ENCODE assay signal across 8 mouse cellular contexts in the genomic region with DNA sequence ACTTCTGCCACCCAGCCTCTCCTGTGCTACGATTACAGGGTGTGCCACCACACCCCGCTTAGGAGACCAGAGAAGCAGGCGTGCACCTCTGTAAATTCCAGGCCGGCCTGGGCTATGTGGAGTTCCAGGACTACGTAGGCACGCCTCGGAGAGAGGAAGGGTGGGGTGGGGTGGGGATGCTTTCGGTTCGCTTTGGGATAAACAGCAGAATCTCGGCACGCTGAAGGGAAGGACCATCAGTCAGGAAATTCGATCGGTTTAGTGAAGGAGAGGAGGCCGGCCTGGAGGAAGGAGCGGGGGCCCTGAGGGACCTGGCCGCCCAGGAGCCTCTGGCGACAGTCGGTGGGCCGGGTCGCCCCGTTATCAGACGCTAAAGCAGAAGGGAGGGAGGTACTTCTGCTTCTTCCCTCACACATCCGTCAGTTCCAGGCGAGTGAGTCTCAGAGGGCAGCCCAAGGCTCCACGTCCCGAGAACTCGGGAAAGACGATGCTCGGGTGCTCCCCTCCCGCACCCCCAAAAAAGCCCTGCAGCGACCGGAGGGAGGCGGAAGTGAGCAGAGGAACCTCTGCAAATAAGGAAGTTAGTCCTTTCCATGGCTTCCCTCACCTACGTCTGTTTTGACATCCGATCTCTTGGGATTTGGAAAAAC. TPM values are rescaled to one million over a fixed set of nuclear protein-coding genes. Genes with fewer than 3 reads are reported as not detected.
DNase-seq lines count a peak whose midpoint lies in the region; ATAC-seq lines count a peak whose summit lies in the region.

No protein-coding gene starts in this region.

- H3K27me3 ChIP-seq in forebrain, embryonic 11.5 days (ENCODE audit: control insufficient read depth, insufficient read depth, low read length): no peaks in the 10 kb centered on the region
- H3K27me3 ChIP-seq in heart, embryonic 16.5 days (ENCODE audit: control insufficient read depth, insufficient read depth, low read length): no peaks in the 10 kb centered on the region
- no peaks in the 10 kb centered on the region for H3K27me3 ChIP-seq in liver, embryonic 15.5 days
- no peaks in the 10 kb centered on the region for H3K27me3 ChIP-seq in neural tube, embryonic 12.5 days (replicated peaks)

- peak overlapping the region; percentile 55 for H3K4me3 ChIP-seq in forebrain, embryonic 11.5 days (ENCODE audit: low read depth, low read length)
- peak overlapping the region; percentile 81 for H3K4me3 ChIP-seq in heart, embryonic 16.5 days (ENCODE audit: low read length)
- peak overlapping the region; percentile 74 for H3K4me3 ChIP-seq in liver, embryonic 15.5 days (replicated peaks)
- H3K4me3 ChIP-seq in neural tube, embryonic 12.5 days: peak overlapping the region; percentile 62

- peak; percentile 74 to 80 for DNase-seq in CD8-positive naive resting alpha-beta T cell, adult 2 months (ENCODE audit: low read depth in 2 of 2, low spot score in 2 of 2)
- DNase-seq in c-Kit-positive CD71-negative TER-119-negative erythroid progenitor cells, embryonic 14.5 days (ENCODE audit: low read depth): peak; percentile 79
- DNase-seq in forebrain, embryonic 11.5 days (ENCODE audit: low spot score): peak; percentile 87
- peak; percentile 86 to 92 for DNase-seq in kidney, postnatal 4 days
- DNase-seq in telencephalon, adult 2 months (ENCODE audit: low read depth, low spot score): peak; percentile 34

- H3K9me3 ChIP-seq in forebrain, embryonic 11.5 days (ENCODE audit: control insufficient read depth, low read length): no peaks in the 10 kb centered on the region
- no peaks in the 10 kb centered on the region for H3K9me3 ChIP-seq in heart, embryonic 16.5 days (replicated peaks; ENCODE audit: control insufficient read depth, low read length)
- H3K9me3 ChIP-seq in liver, embryonic 15.5 days (replicated peaks): no peaks in the 10 kb centered on the region
- H3K9me3 ChIP-seq in neural tube, embryonic 12.5 days: no peaks in the 10 kb centered on the region

- under 1% methylated on average over 35 of the region's 35 CpGs for WGBS in forebrain, embryonic 11.5 days
- under 1% methylated on average over 35 of the region's 35 CpGs for WGBS in heart, embryonic 16.5 days
- WGBS in liver, embryonic 15.5 days (ENCODE audit: insufficient replicate concordance): 1% methylated on average over 35 of the region's 35 CpGs
- under 1% methylated on average over 35 of the region's 35 CpGs for WGBS in neural tube, embryonic 12.5 days

- H3K27ac ChIP-seq in forebrain, embryonic 11.5 days (ENCODE audit: low read depth, low read length): peak overlapping the region; percentile 79
- H3K27ac ChIP-seq in heart, embryonic 16.5 days (ENCODE audit: low read length): peak overlapping the region; percentile 97
- H3K27ac ChIP-seq in liver, embryonic 15.5 days (replicated peaks): peak overlapping the region; percentile 97
- H3K27ac ChIP-seq in neural tube, embryonic 12.5 days: peak overlapping the region; percentile 63

- ATAC-seq in forebrain, embryonic 11.5 days (replicated peaks; ENCODE audit: low FRiP score): peak; percentile 82
- peak; percentile 76 for ATAC-seq in heart, embryonic 16.5 days (replicated peaks; ENCODE audit: extremely low read depth, insufficient read depth, low FRiP score)
- ATAC-seq in liver, embryonic 15.5 days (ENCODE audit: insufficient read depth): peak; percentile 90
- ATAC-seq in neural tube, embryonic 12.5 days (ENCODE audit: low FRiP score, low read depth): peak; percentile 87

- peak overlapping the region; percentile 80 for H3K9ac ChIP-seq in forebrain, embryonic 11.5 days (ENCODE audit: low read length)
- H3K9ac ChIP-seq in heart, embryonic 16.5 days (ENCODE audit: low read length): peak overlapping the region; percentile 91
- peak overlapping the region; percentile 79 for H3K9ac ChIP-seq in liver, embryonic 15.5 days
- H3K9ac ChIP-seq in neural tube, embryonic 12.5 days: peak overlapping the region; percentile 69

- 0 out of 2 replicates have a peak, but pooled peaks cover 2% of the 10 kb centered on the region for H3K4me1 ChIP-seq in forebrain, embryonic 11.5 days (replicated peaks; ENCODE audit: control insufficient read depth, insufficient read depth, low read length)
- peaks cover 4% of the 10 kb centered on the region for H3K4me1 ChIP-seq in heart, embryonic 16.5 days (ENCODE audit: control insufficient read depth, insufficient read depth, low read length)
- peaks cover 7% of the 10 kb centered on the region for H3K4me1 ChIP-seq in liver, embryonic 15.5 days (replicated peaks)
- no peaks in the 10 kb centered on the region for H3K4me1 ChIP-seq in neural tube, embryonic 12.5 days

- H3K36me3 ChIP-seq in forebrain, embryonic 11.5 days (ENCODE audit: control insufficient read depth, insufficient read depth, low read length): no peaks in the 10 kb centered on the region
- peaks cover 7% of the 10 kb centered on the region for H3K36me3 ChIP-seq in heart, embryonic 16.5 days (ENCODE audit: control insufficient read depth, insufficient read depth)
- peaks cover 7% of the 10 kb centered on the region for H3K36me3 ChIP-seq in liver, embryonic 15.5 days (replicated peaks)
- peaks cover 14% of the 10 kb centered on the region for H3K36me3 ChIP-seq in neural tube, embryonic 12.5 days

- peak overlapping the region; percentile 45 for H3K4me2 ChIP-seq in forebrain, embryonic 11.5 days (ENCODE audit: low read depth, low read length, severe bottlenecking)
- H3K4me2 ChIP-seq in heart, embryonic 16.5 days (ENCODE audit: low read depth, low read length): peak overlapping the region; percentile 74
- peak overlapping the region; percentile 74 for H3K4me2 ChIP-seq in liver, embryonic 15.5 days
- H3K4me2 ChIP-seq in neural tube, embryonic 12.5 days (replicated peaks): peak overlapping the region; percentile 66

RNA-seq across cellular contexts. Expression of a gene that starts 6.2 kb away (rescaled TPM):
- 502 and 601 TPM in 2 replicates for polyA plus RNA-seq in forebrain, embryonic 11.5 days (2014; fragmentation: Nextera tagmentation; extraction: Ambion mirVana)
- polyA plus RNA-seq in heart, embryonic 16.5 days (2015; fragmentation: Nextera tagmentation; extraction: Ambion mirVana): 433 and 454 TPM in 2 replicates
- polyA plus RNA-seq in liver, embryonic 15.5 days (2015; fragmentation: Nextera tagmentation; extraction: Ambion mirVana): 343 TPM in 2 replicates
- polyA plus RNA-seq in neural tube, embryonic 12.5 days (2016; fragmentation: Nextera tagmentation; extraction: Ambion mirVana): 543 and 554 TPM in 2 replicates

RNA-seq across cellular contexts. Expression of a gene that starts 30.6 kb away (rescaled TPM):
- 251 and 261 TPM in 2 replicates for polyA plus RNA-seq in forebrain, embryonic 11.5 days (2014; fragmentation: Nextera tagmentation; extraction: Ambion mirVana)
- 184 and 186 TPM in 2 replicates for polyA plus RNA-seq in heart, embryonic 16.5 days (2015; fragmentation: Nextera tagmentation; extraction: Ambion mirVana)
- 94.4 and 105 TPM in 2 replicates for polyA plus RNA-seq in liver, embryonic 15.5 days (2015; fragmentation: Nextera tagmentation; extraction: Ambion mirVana)
- polyA plus RNA-seq in neural tube, embryonic 12.5 days (2016; fragmentation: Nextera tagmentation; extraction: Ambion mirVana): 252 and 267 TPM in 2 replicates

RNA-seq across cellular contexts. Expression of a gene that starts 47.5 kb away (rescaled TPM):
- 35.7 and 38.1 TPM in 2 replicates for polyA plus RNA-seq in forebrain, embryonic 11.5 days (2014; fragmentation: Nextera tagmentation; extraction: Ambion mirVana)
- 27.9 and 29.3 TPM in 2 replicates for polyA plus RNA-seq in heart, embryonic 16.5 days (2015; fragmentation: Nextera tagmentation; extraction: Ambion mirVana)
- polyA plus RNA-seq in liver, embryonic 15.5 days (2015; fragmentation: Nextera tagmentation; extraction: Ambion mirVana): 20.7 and 20.8 TPM in 2 replicates
- 36.7 and 39.5 TPM in 2 replicates for polyA plus RNA-seq in neural tube, embryonic 12.5 days (2016; fragmentation: Nextera tagmentation; extraction: Ambion mirVana)

Comparison
In these comparisons a context has a peak if more than half of its experiments do, and no peak if none do; other contexts are left out.
1. Peak in every context shown above with its lines: DNase-seq, ATAC-seq, H3K4me3 ChIP-seq and H3K27ac ChIP-seq.
2. DNase-seq: peak in every context shown above with its lines; median percentile 89 in kidney, postnatal 4 days; 87 in forebrain, embryonic 11.5 days; 79 in c-Kit-positive CD71-negative TER-119-negative erythroid progenitor cells, embryonic 14.5 days; 77 in CD8-positive naive resting alpha-beta T cell, adult 2 months; 34 in telencephalon, adult 2 months.